ENCODE assay signal across 15 mouse cellular contexts in the genomic region with DNA sequence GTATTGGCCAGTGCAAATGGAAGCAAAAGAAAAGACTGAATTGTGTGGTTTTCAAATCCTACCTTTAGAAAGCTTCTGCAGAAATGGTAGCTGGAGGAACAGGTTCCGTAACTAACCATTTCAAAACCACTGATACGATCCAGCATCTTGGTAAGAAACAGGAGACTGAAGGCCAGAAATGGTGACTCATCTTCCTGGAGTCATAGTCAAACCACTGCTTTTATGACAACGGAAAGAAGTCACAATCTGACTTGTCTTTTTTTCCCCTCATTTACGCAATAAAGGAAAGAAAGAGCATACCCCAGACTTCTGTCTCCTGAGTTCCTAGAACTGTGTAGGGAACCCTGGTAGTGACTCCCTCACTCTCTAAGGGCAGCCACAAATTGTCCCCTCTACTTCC.
DNase-seq lines count a peak whose midpoint lies in the region; ATAC-seq and TF ChIP-seq lines count a peak whose summit lies in the region.
"Had no signal": no experiment of that assay in that cellular context is flagged by ENCODE, and none has a peak within 500 bp of the region (broad histone marks: within the 10 kb centered on the region; RNA-seq: fewer than 3 reads in every experiment).

No protein-coding gene starts in this region.

- H3K4me2 ChIP-seq in CH12.LX (ENCODE audit: insufficient read depth, low read depth, poor library complexity, severe bottlenecking), result no peak overlapping the region
- peak overlapping the region; percentile 71 for H3K4me2 ChIP-seq in myocyte (ENCODE audit: low read depth)
- no peak overlapping the region for H3K4me2 ChIP-seq in liver, embryonic 11.5 days
- H3K4me2 ChIP-seq: kidney, embryonic 15.5 days; lung, embryonic 14.5 days had no signal

- no peaks in the 10 kb centered on the region for H3K4me1 ChIP-seq in heart, adult 2 months (ENCODE audit: control insufficient read depth, insufficient read depth, low read length)
- H3K4me1 ChIP-seq in CH12.LX (ENCODE audit: control insufficient read depth in 1 of 2, insufficient read depth in 2 of 2), result peaks cover 12 to 35% of the 10 kb centered on the region in 2 experiments
- H3K4me1 ChIP-seq in liver, embryonic 11.5 days (replicated peaks; ENCODE audit: control insufficient read depth, insufficient read depth, low read length), result no peaks in the 10 kb centered on the region
- peaks cover 5% of the 10 kb centered on the region; the same call in 1 of the 2 replicates for H3K4me1 ChIP-seq in embryonic facial prominence, embryonic 10.5 days
- H3K4me1 ChIP-seq: kidney, embryonic 15.5 days had no signal

- intact Hi-C loops in heart, adult 2 months (cut with DNase I), result no loop called here

- no peak for TF ChIP-seq RAD21 in CH12.LX (IDR thresholded peaks at IDR 0.05; ENCODE audit: low read depth, low read length)

- dilution Hi-C loops in CH12.LX (cut with MboI; ENCODE audit: extremely low pct_ligation_motif_present, extremely low pct_unique_long_range_greater_than_20kb, low sequenced_read_pairs), result no loop called here

- no peak overlapping the region for H3K4me3 ChIP-seq in heart, adult 2 months
- no peak overlapping the region for H3K4me3 ChIP-seq in CH12.LX (replicated peaks in 1 of 3; ENCODE audit: low read depth in 2 of 3, low read length in 2 of 3, poor library complexity in 1 of 3)
- H3K4me3 ChIP-seq in myocyte, result no peak overlapping the region
- H3K4me3 ChIP-seq in liver, embryonic 11.5 days (ENCODE audit: low read depth, low read length), result no peak overlapping the region
- H3K4me3 ChIP-seq in embryonic facial prominence, embryonic 10.5 days, result no peak overlapping the region
- H3K4me3 ChIP-seq: kidney, embryonic 15.5 days had no signal

- H3K36me3 ChIP-seq in heart, adult 2 months (ENCODE audit: control insufficient read depth, insufficient read depth, low read length), result no peaks in the 10 kb centered on the region
- H3K36me3 ChIP-seq in CH12.LX (replicated peaks in 1 of 2; ENCODE audit: control insufficient read depth in 1 of 2, insufficient read depth in 1 of 2, low read length in 1 of 2) (no peaks in the 10 kb centered on the region), myocyte (ENCODE audit: control insufficient read depth, insufficient read depth) (peaks cover 9% of the 10 kb centered on the region)
- no peaks in the 10 kb centered on the region for H3K36me3 ChIP-seq in liver, embryonic 11.5 days (ENCODE audit: control insufficient read depth, insufficient read depth, low read length)
- H3K36me3 ChIP-seq in embryonic facial prominence, embryonic 10.5 days (replicated peaks), result peaks cover 10% of the 10 kb centered on the region
- H3K36me3 ChIP-seq: kidney, embryonic 15.5 days had no signal

- no peak overlapping the region for H3ac ChIP-seq in myocyte (ENCODE audit: control insufficient read depth, insufficient read length)

- in situ Hi-C loops in CH12.LX (cut with MboI; ENCODE audit: low pct_ligation_motif_present, low pct_unique_long_range_greater_than_20kb, low sequenced_read_pairs), result no loop called here

- H3K9ac ChIP-seq in heart, adult 2 months (ENCODE audit: low read depth, low read length), result no peak overlapping the region
- H3K9ac ChIP-seq in CH12.LX (ENCODE audit: insufficient read depth, low read depth), result no peak overlapping the region
- H3K9ac ChIP-seq in liver, embryonic 11.5 days (ENCODE audit: low read depth, low read length), result no peak overlapping the region
- H3K9ac ChIP-seq: kidney, embryonic 15.5 days; lung, embryonic 14.5 days had no signal

- peak; percentile 15 to 16 for DNase-seq in heart, adult 18-20 months
- DNase-seq in heart, adult 2 months, result no peak
- peak; percentile 61 for DNase-seq in CH12.LX (ENCODE audit: extremely low read depth)
- DNase-seq in fat pad, adult 2 months (ENCODE audit: extremely low read depth, low read depth, low spot score), result peak; percentile 63
- DNase-seq in liver, embryonic 11.5 days (ENCODE audit: low spot score), result no peak
- no peak for DNase-seq in embryonic facial prominence, embryonic 10.5 days (ENCODE audit: low spot score)
- no peak for DNase-seq in embryo, embryonic 10 days (ENCODE audit: low spot score)
- DNase-seq: adrenal gland, adult 8-10 months; cerebellum, adult 9-10 months; gastrocnemius, postnatal 14 days; lung, embryonic 14.5 days; right cerebral cortex, postnatal 14 days; thymus, postnatal 4 days had no signal

- no peak for TF ChIP-seq EP300 in heart, adult 2 months (IDR thresholded peaks at IDR 0.05; ENCODE audit: insufficient read depth, low read depth, low read length)
- peak; percentile 93 for TF ChIP-seq EP300 in CH12.LX (IDR thresholded peaks at IDR 0.05; ENCODE audit: low read length)

- no peak for TF ChIP-seq POLR2A in heart, adult 2 months (IDR thresholded peaks at IDR 0.05; ENCODE audit: insufficient read depth, low read depth, low read length)
- no peak for TF ChIP-seq POLR2A in CH12.LX (IDR thresholded peaks at IDR 0.05; ENCODE audit: low read depth, low read length)
- no peak for TF ChIP-seq POLR2A in myocyte (IDR thresholded peaks at IDR 0.05; ENCODE audit: insufficient read length, low read depth)

- TF ChIP-seq CTCF in heart, adult 2 months (IDR thresholded peaks at IDR 0.05), result no peak
- no peak for TF ChIP-seq CTCF in CH12.LX (conservative IDR thresholded peaks at IDR 0.05 in 1 of 2, IDR thresholded peaks at IDR 0.05 in 1 of 2; ENCODE audit: low read depth in 2 of 2, low read length in 2 of 2)

- no peak for ATAC-seq in liver, embryonic 11.5 days (replicated peaks; ENCODE audit: low FRiP score)

- WGBS in heart, adult 2 months, result 52% methylated on average over 4 of the region's 4 CpGs
- 56% methylated on average over 4 of the region's 4 CpGs for WGBS in liver, embryonic 11.5 days
- WGBS in embryonic facial prominence, embryonic 10.5 days, result 90% methylated on average over 4 of the region's 4 CpGs

- no peaks in the 10 kb centered on the region for H3K79me2 ChIP-seq in heart, adult 2 months (replicated peaks; ENCODE audit: control insufficient read depth, insufficient read depth, low read length)
- H3K79me2 ChIP-seq in CH12.LX (replicated peaks; ENCODE audit: control insufficient read depth, extremely low read depth, insufficient read depth, poor library complexity, severe bottlenecking), result no peaks in the 10 kb centered on the region
- H3K79me2 ChIP-seq in myocyte (ENCODE audit: control insufficient read depth, insufficient read depth), result peaks cover 3% of the 10 kb centered on the region

- no peaks in the 10 kb centered on the region for H3K27me3 ChIP-seq in heart, adult 2 months (ENCODE audit: control insufficient read depth, insufficient read depth, low read length)
- H3K27me3 ChIP-seq in CH12.LX (replicated peaks), result no peaks in the 10 kb centered on the region
- no peaks in the 10 kb centered on the region for H3K27me3 ChIP-seq in myocyte (ENCODE audit: control insufficient read depth, insufficient read depth, insufficient read length)
- H3K27me3 ChIP-seq in liver, embryonic 11.5 days (replicated peaks; ENCODE audit: control insufficient read depth, insufficient read depth, low read length), result no peaks in the 10 kb centered on the region
- H3K27me3 ChIP-seq in embryonic facial prominence, embryonic 10.5 days (replicated peaks; ENCODE audit: low read depth, poor library complexity, severe bottlenecking), result no peaks in the 10 kb centered on the region
- H3K27me3 ChIP-seq: kidney, embryonic 15.5 days had no signal

- no peak overlapping the region for H3K27ac ChIP-seq in heart, adult 2 months
- no peak overlapping the region for H3K27ac ChIP-seq in CH12.LX (ENCODE audit: insufficient read depth, low read depth)
- H3K27ac ChIP-seq in liver, embryonic 11.5 days (ENCODE audit: low read depth, low read length), result no peak overlapping the region
- H3K27ac ChIP-seq in embryonic facial prominence, embryonic 10.5 days (replicated peaks), result no peak overlapping the region
- H3K27ac ChIP-seq: kidney, embryonic 15.5 days had no signal

- H3K9me3 ChIP-seq in CH12.LX (replicated peaks; ENCODE audit: low read length), result no peaks in the 10 kb centered on the region
- no peaks in the 10 kb centered on the region for H3K9me3 ChIP-seq in liver, embryonic 11.5 days (ENCODE audit: control insufficient read depth, low read length)
- no peaks in the 10 kb centered on the region for H3K9me3 ChIP-seq in embryonic facial prominence, embryonic 10.5 days

TF ChIP-seq in CH12.LX, 34 proteins besides CTCF, POLR2A, EP300 and RAD21 (continues in another document):
- peak; percentile 76 for TF ChIP-seq IRF4 (IDR thresholded peaks at IDR 0.05; ENCODE audit: low read depth, low read length)
- TF ChIP-seq JUND (conservative IDR thresholded peaks at IDR 0.05; ENCODE audit: low read depth, low read length), result peak; percentile 79
- peak; percentile 28; the same call in 1 of the 2 replicates for TF ChIP-seq ZNF384 (IDR thresholded peaks at IDR 0.05; ENCODE audit: low read depth, low read length)
- TF ChIP-seq MXI1 (IDR thresholded peaks at IDR 0.05; ENCODE audit: low read depth, low read length), result no peak
- no peak for TF ChIP-seq CHD1 (IDR thresholded peaks at IDR 0.05; ENCODE audit: low read depth, low read length)
- TF ChIP-seq USF2 (conservative IDR thresholded peaks at IDR 0.05; ENCODE audit: low read depth, low read length), result no peak
- TF ChIP-seq BHLHE40 (IDR thresholded peaks at IDR 0.05; ENCODE audit: low read depth, low read length), result no peak
- no peak for TF ChIP-seq MAFK (IDR thresholded peaks at IDR 0.05; ENCODE audit: insufficient replicate concordance, low read length)
- TF ChIP-seq ETS1 (conservative IDR thresholded peaks at IDR 0.05; ENCODE audit: low read depth, low read length), result peak; percentile 80
- no peak for TF ChIP-seq MEF2A (IDR thresholded peaks at IDR 0.05; ENCODE audit: borderline replicate concordance, low read depth, low read length)
- no peak for TF ChIP-seq ZC3H11A (IDR thresholded peaks at IDR 0.05; ENCODE audit: low read depth, low read length)

TF ChIP-seq in myocyte, 11 proteins besides CTCF, POLR2A, EP300 and RAD21:
- TF ChIP-seq REST (IDR thresholded peaks at IDR 0.05; ENCODE audit: insufficient read depth, insufficient read length) (no peak), SRF (IDR thresholded peaks at IDR 0.05; ENCODE audit: control insufficient read depth, insufficient read length, low read depth) (no peak), CEBPB (IDR thresholded peaks at IDR 0.05; ENCODE audit: insufficient read depth, poor library complexity, severe bottlenecking) (peak; percentile 80)

Comparison
In these comparisons a context has a peak if more than half of its experiments do, and no peak if none do; other contexts are left out.
1. DNase-seq: peak in heart, adult 18-20 months (2 of 2), CH12.LX (single experiment) and fat pad, adult 2 months (single experiment); none in heart, adult 2 months (0 of 2), liver, embryonic 11.5 days (single experiment), embryonic facial prominence, embryonic 10.5 days (single experiment) and embryo, embryonic 10 days (single experiment).